Mouse (Mus musculus): ENCODE results near the gene Ndufaf2.

Ndufaf2 gene

GRCm38 (mm10) chr13:108138403-108138977 lies 19.9 kb downstream of the Ndufaf2 start:
- no peak for DNase-seq

DNA sequence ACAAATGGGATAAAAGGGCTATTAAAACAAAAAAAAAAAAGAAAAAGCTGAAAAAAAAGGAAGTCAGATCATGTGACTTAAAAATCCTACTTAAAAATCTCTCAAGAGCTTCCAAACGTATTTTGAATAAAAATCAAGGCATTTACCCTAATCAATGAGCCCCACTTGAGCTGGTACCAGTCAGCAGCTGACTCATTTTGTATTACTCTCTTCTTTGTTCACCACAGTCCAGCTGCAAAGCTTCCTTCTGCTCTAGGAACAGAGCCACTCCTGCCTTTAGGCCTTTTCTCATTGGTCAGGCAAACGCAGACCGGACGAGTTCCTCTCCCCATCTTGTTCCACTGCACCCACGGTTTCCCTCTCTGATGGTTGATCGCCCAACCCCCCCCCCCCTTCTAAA lies 22.8 kb downstream of the Ndufaf2 start:
- DNase-seq: no peak

- DNase-seq: no peak
Observed at GRCm38 (mm10) chr13:108132031-108132819, 26.2 kb downstream of the Ndufaf2 start.

DNA sequence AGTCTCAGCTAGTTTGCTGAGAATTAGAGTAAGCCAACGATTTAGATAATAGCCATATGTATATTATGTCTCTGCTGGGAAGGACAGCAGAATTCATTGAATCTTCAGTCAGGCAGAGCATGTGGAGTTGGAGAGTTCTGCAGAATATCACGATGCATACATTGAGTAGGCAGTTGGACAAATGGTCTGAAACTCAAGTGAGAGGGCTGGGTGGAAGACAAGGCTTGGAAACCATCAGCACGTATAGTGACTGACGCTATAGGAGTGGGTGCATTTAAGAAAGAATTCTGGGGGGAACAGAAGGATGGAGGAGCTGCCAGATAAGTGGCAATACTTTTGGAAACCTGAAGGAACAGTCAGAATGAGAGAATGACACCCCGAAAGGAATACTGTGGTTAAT lies 27.7 kb downstream of the Ndufaf2 start:
- no peak for DNase-seq

- DNase-seq: no peak
Observed at GRCm38 (mm10) chr13:108129070-108129469, 29.4 kb downstream of the Ndufaf2 start.

DNA sequence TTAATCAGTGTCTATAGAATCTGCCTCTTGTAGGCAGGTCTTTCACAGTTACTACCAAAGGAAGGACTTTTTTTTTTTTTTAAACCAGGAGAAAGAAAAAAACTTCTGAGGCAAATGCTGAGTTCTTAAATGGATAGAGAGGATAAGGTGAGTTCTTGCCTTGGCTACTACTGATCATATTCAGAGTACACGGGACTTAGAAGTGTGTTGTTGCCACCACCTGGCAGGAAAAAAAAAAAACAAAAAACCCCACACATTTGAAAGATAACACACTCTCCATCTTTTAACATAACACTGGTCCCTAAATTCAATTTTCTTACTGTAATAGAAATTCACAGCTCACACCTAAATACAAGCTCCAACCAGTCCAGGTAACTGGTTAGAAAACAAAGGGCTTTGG lies 30.5 kb downstream of the Ndufaf2 start:
- no peak for DNase-seq

- DNase-seq: peak in 1 of 2 experiments; percentile 39
Observed at GRCm38 (mm10) chr13:108127130-108127529, 31.3 kb downstream of the Ndufaf2 start.

DNA sequence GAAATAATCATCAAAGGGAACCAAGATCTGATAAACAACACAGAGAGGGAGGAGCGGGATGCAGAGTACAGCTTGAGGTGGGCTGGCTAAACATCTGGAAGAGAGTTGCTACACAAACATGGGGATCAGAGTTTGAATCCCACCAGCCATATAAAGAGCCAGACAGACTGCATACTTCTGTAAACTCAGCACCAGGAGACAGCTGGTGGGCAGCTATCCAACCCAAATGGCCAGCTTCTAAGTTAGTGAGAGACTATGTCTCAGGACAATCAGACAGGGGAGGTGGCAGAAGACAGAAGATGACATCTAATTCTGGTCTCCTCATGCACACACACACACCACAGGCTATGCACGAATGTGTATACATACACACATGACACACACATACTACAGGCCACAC lies 32.2 kb downstream of the Ndufaf2 start:
- DNase-seq: no peak

DNA sequence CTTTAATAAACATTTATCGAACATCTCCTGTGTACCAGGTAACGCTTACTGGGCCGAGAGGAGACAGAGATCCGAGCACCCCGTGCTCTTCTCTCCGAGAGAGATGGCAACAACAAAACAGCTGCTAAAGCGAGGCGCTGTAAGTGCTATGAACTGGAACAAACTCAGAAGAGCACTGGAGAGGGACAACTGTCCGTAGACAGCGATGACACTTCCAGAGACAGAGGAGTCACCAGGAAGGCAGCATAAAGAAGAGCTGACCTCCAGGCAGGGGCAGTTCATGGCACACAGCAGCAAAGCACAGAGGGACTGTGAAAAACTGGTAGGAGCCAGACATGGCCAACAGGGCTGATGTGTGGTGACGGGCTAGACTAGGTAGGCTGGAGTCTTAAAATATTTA lies 34.3 kb downstream of the Ndufaf2 start:
- DNase-seq: no peak

DNA sequence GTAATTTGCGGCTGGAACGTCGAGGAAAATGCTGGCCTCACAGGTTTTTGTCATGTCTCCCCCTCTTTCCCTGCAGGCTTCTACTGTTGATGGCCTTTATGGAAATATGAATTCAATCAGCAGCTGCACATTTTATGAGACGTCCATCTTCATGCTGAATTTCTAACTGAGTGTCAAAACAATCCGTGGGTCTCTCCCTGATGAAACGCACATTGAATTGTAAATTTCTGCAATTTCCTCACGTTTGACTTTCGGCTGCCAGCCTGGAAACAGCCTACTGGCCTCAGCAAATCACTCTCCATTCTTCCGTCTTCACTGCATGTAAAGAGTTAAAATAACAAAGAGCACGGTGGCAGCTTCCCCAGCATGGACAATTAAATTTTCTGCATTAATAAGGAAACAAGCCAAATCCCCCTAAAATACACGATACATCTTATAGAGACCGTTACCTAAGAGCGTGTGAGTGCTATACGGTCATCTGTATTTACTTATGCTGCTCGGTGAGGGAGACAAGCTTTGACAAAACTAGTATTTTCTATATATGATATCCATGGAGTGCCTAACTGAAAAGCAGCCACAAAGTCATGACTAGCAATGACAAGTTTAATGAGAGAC lies 35.2 kb downstream of the Ndufaf2 start:
- no peak for DNase-seq

DNA sequence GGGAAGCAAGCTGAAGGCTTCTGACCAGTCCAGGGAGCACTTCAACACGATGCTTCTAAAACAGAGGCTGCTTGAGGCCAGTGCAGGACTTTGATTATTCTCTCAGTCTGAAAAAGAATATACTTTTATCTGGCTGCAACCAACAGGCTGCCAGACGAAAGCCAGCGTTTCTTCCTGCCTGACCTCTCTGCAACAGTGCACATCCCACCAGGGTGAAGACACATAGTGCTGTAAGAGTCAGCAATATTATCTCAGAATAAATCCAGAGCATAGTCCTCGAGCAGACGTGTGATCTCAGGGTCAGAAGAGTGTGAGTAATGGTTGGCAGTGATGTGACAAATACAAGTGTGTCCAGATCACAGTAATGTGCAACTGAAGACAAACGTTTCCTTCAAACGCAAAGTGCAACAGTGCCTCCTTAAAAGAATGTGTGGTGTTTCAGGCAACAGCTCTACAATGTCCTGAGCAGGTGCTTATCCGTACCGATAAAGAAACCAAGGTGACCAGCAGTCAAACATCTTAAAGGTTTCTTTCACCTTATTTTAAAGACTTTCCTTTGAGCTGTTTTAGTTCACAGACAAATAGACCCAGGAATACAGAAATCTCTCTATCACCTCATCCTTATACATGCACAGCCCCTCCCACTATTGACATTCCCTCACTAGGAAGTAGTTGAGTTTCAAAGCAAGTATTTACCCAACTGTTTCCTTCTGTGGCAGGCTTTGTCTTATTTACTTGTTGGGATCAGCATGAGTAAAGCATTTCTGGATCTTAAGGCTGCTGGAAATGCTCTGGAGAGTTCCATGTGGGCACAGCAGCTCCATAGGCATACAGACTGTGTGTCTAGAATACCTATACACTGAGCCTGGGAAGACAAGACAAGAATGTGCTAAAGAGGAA lies 38.8 kb downstream of the Ndufaf2 start:
- no peak for DNase-seq

DNA sequence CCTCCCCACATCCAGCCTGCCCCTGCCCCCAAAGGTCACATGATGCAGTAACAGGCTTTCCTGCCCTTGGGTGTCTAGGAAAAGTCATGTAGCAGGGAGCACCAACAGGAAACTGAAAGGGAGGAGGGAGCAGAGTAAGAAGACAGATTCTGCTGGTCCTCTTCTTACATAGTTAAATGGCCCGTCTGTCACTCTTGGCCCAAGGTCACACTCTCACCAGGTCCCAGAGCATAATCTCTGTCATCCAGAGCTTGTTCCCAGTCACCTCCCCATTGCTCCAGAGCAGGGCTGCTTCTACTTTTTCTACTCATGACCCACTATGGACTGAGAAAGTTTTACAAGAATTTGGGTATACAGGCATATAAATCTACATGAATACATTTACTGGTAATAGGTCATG lies 40.2 kb downstream of the Ndufaf2 start:
- no peak for DNase-seq

DNA sequence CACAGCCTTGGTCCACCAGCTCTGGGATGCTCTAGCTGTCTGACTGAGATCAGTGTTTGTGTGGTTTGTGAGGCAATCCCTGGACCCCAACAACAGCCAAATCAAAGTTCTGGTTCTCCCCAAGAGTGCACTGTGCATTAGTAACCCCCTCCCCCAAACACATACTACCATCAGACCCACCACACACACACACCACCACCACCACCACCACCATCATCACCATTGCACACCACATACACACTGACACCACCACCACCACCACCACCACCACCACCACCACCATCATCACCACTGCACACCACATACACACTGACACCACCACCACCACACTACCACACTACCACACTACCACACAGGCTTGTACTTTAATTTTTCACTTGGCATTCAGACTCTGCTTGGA lies 40.8 kb downstream of the Ndufaf2 start:
- DNase-seq: no peak

- DNase-seq: no peak
Observed at GRCm38 (mm10) chr13:108114257-108114656, 44.2 kb downstream of the Ndufaf2 start.

- no peak for DNase-seq
Observed at GRCm38 (mm10) chr13:108113536-108113935, 44.9 kb downstream of the Ndufaf2 start.

DNA sequence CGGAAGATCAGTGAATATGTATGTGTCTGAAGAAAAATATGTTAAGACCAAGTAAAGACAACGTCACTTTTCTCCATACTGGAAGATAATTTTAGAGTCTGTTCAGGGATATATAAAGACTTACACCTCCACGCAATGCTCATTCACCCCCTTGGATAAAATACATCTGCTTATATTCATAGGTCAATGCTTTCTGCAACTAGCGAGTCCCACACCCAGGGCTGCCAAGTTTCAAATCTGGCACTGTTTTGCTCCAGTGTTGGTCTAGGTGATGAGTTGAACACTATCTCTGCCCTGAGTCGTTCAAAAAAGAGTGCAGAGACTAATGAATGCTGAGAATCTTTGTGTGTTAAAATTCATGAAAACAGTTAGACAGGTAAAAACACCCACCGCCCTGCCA lies 47.5 kb downstream of the Ndufaf2 start:
- DNase-seq: no peak

- DNase-seq: no peak
Observed at GRCm38 (mm10) chr13:108100700-108101099, 57.7 kb downstream of the Ndufaf2 start.

DNA sequence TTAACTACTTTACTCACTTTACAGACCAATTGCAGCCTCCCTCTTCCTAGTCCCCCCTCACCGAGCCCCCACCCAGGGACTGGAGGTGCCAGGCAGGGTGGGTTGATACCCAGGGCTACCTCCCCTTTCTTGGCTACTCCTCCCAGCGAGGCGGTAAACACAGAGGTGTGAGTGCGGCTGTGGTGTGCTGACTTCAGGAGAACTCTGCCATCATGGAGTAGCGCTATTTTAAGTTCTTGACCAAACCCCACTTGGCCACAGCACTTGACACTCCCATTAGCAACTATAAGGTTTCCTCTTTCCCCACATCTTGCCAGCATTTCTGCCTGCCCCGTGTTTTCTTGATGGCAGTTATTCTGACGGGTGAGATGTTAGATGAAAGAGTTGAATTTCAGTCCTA lies 62.0 kb downstream of the Ndufaf2 start:
- DNase-seq: no peak

- DNase-seq: peak; percentile 26 to 55
Observed at GRCm38 (mm10) chr13:108095617-108096016, 62.8 kb downstream of the Ndufaf2 start.

- DNase-seq: no peak
Observed at GRCm38 (mm10) chr13:108094681-108095080, 63.7 kb downstream of the Ndufaf2 start.

GRCm38 (mm10) chr13:108092290-108092689 lies 66.1 kb downstream of the Ndufaf2 start:
- no peak for DNase-seq

DNA sequence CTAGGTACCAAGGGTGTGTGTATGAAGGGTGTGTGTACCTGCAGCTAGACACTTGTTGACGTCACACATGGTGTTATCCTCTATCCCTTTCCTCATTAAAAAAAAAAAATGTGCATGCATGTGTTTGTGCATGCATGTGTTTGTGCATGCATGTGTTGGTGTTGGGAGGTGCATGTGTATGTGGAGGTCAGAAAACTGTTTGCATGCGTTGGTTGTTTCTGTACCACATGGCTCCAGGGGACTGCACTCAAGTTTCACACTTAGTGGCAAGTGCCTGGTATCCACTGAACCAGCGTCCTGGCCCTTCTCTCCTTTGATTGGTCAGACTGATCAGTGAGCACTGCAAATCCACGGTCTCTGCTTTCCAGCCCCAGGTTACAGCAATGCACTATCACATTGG lies 71.7 kb downstream of the Ndufaf2 start:
- DNase-seq: no peak

- no peak for DNase-seq
Observed at GRCm38 (mm10) chr13:108086036-108086435, 72.4 kb downstream of the Ndufaf2 start.
